Mouse (Mus musculus): Measurements from ENCODE around the gene Fscn1. TPM values are rescaled to one million over a fixed set of nuclear protein-coding genes. Genes with fewer than 3 reads are reported as not detected.
A peak's percentile ranks its signal among the peaks of the same experiment; 100 is the strongest.

Gene Fscn1
- polyA plus RNA-seq (2012; rRNA removed) = 27.1 and 27.3 TPM in 2 replicates

- no peaks in the 10 kb centered on the region for H3K36me3 ChIP-seq (ENCODE audit: control insufficient read depth, insufficient read depth, low read length)
- TF ChIP-seq CTCF (IDR thresholded peaks at IDR 0.05; ENCODE audit: control insufficient read depth, insufficient read depth, insufficient replicate concordance, low read depth, low read length) (no peak), POLR2A (IDR thresholded peaks at IDR 0.05; ENCODE audit: control insufficient read depth, low read depth, low read length) (0 out of 2 replicates have a peak, but pooled peaks have one; percentile 29)
- peaks cover 43% of the 10 kb centered on the region for H3K4me1 ChIP-seq (ENCODE audit: control insufficient read depth, insufficient read depth, low read length)
- no peaks in the 10 kb centered on the region for H3K27me3 ChIP-seq (ENCODE audit: control insufficient read depth, insufficient read depth, low read length)
- H3K27ac ChIP-seq (ENCODE audit: control insufficient read depth, insufficient read depth, low read depth, low read length) = no peak within 1 kb of the TSS
- peak within 1 kb of the TSS; percentile 75 for H3K4me3 ChIP-seq (ENCODE audit: control insufficient read depth, low read depth, low read length)
Measured at GRCm38 (mm10) chr5:142959576-142960556, at the start of gene Fscn1. Fscn1 (plus strand) TSS chr5:142960343.

- Histone ChIP-seq H3K36me3 (ENCODE audit: control insufficient read depth, insufficient read depth, low read length) (no peaks in the 10 kb centered on the region), H3K27me3 (ENCODE audit: control insufficient read depth, insufficient read depth, low read length) (no peaks in the 10 kb centered on the region), H3K4me1 (ENCODE audit: control insufficient read depth, insufficient read depth, low read length) (peaks cover 20% of the 10 kb centered on the region), H3K4me3 (ENCODE audit: control insufficient read depth, low read depth, low read length) (peak overlapping the region; percentile 34; the same call in 1 of the 2 replicates), H3K27ac (ENCODE audit: control insufficient read depth, insufficient read depth, low read depth, low read length) (peak overlapping the region; percentile 62; the same call in 1 of the 2 replicates)
- TF ChIP-seq CTCF (IDR thresholded peaks at IDR 0.05; ENCODE audit: control insufficient read depth, insufficient read depth, insufficient replicate concordance, low read depth, low read length) (no peak), POLR2A (IDR thresholded peaks at IDR 0.05; ENCODE audit: control insufficient read depth, low read depth, low read length) (peak; percentile 57; the same call in 1 of the 2 replicates)
Measured at GRCm38 (mm10) chr5:142911629-142912028, 48.5 kb upstream of the Fscn1 start.

- Histone ChIP-seq H3K36me3 (ENCODE audit: control insufficient read depth, insufficient read depth, low read length) (no peaks in the 10 kb centered on the region), H3K4me3 (ENCODE audit: control insufficient read depth, low read depth, low read length) (peak overlapping the region; percentile 28), H3K4me1 (ENCODE audit: control insufficient read depth, insufficient read depth, low read length) (peaks cover 17% of the 10 kb centered on the region), H3K27me3 (ENCODE audit: control insufficient read depth, insufficient read depth, low read length) (no peaks in the 10 kb centered on the region), H3K27ac (ENCODE audit: control insufficient read depth, insufficient read depth, low read depth, low read length) (no peak overlapping the region; the same call in 1 of the 2 replicates)
- TF ChIP-seq CTCF (IDR thresholded peaks at IDR 0.05; ENCODE audit: control insufficient read depth, insufficient read depth, insufficient replicate concordance, low read depth, low read length) (no peak), POLR2A (IDR thresholded peaks at IDR 0.05; ENCODE audit: control insufficient read depth, low read depth, low read length) (no peak)
Measured at GRCm38 (mm10) chr5:142912320-142912719, 47.8 kb upstream of the Fscn1 start.

GRCm38 (mm10) chr5:142912739-142913138 lies 47.4 kb upstream of the Fscn1 start:
- no peak overlapping the region; the same call in 1 of the 2 replicates for H3K4me3 ChIP-seq (ENCODE audit: control insufficient read depth, low read depth, low read length)
- TF ChIP-seq POLR2A (IDR thresholded peaks at IDR 0.05; ENCODE audit: control insufficient read depth, low read depth, low read length) (no peak), CTCF (IDR thresholded peaks at IDR 0.05; ENCODE audit: control insufficient read depth, insufficient read depth, insufficient replicate concordance, low read depth, low read length) (no peak)
- H3K36me3 ChIP-seq (ENCODE audit: control insufficient read depth, insufficient read depth, low read length) = no peaks in the 10 kb centered on the region
- H3K4me1 ChIP-seq (ENCODE audit: control insufficient read depth, insufficient read depth, low read length) = peaks cover 17% of the 10 kb centered on the region
- no peaks in the 10 kb centered on the region for H3K27me3 ChIP-seq (ENCODE audit: control insufficient read depth, insufficient read depth, low read length)
- no peak overlapping the region for H3K27ac ChIP-seq (ENCODE audit: control insufficient read depth, insufficient read depth, low read depth, low read length)

- H3K36me3 ChIP-seq (ENCODE audit: control insufficient read depth, insufficient read depth, low read length) = no peaks in the 10 kb centered on the region
- H3K27ac ChIP-seq (ENCODE audit: control insufficient read depth, insufficient read depth, low read depth, low read length) = no peak overlapping the region
- H3K4me3 ChIP-seq (ENCODE audit: control insufficient read depth, low read depth, low read length) = no peak overlapping the region
- TF ChIP-seq POLR2A (IDR thresholded peaks at IDR 0.05; ENCODE audit: control insufficient read depth, low read depth, low read length) (no peak), CTCF (IDR thresholded peaks at IDR 0.05; ENCODE audit: control insufficient read depth, insufficient read depth, insufficient replicate concordance, low read depth, low read length) (no peak)
- peaks cover 2% of the 10 kb centered on the region; the same call in 1 of the 2 replicates for H3K4me1 ChIP-seq (ENCODE audit: control insufficient read depth, insufficient read depth, low read length)
- H3K27me3 ChIP-seq (ENCODE audit: control insufficient read depth, insufficient read depth, low read length) = no peaks in the 10 kb centered on the region
Measured at GRCm38 (mm10) chr5:142915231-142915630, 44.9 kb upstream of the Fscn1 start.

GRCm38 (mm10) chr5:142916593-142916992 lies 43.5 kb upstream of the Fscn1 start:
- no peaks in the 10 kb centered on the region; the same call in 1 of the 2 replicates for H3K4me1 ChIP-seq (ENCODE audit: control insufficient read depth, insufficient read depth, low read length)
- H3K27ac ChIP-seq (ENCODE audit: control insufficient read depth, insufficient read depth, low read depth, low read length) = no peak overlapping the region
- TF ChIP-seq POLR2A (IDR thresholded peaks at IDR 0.05; ENCODE audit: control insufficient read depth, low read depth, low read length) (no peak), CTCF (IDR thresholded peaks at IDR 0.05; ENCODE audit: control insufficient read depth, insufficient read depth, insufficient replicate concordance, low read depth, low read length) (no peak)
- no peaks in the 10 kb centered on the region for H3K36me3 ChIP-seq (ENCODE audit: control insufficient read depth, insufficient read depth, low read length)
- H3K27me3 ChIP-seq (ENCODE audit: control insufficient read depth, insufficient read depth, low read length) = no peaks in the 10 kb centered on the region
- no peak overlapping the region for H3K4me3 ChIP-seq (ENCODE audit: control insufficient read depth, low read depth, low read length)

GRCm38 (mm10) chr5:142917402-142917801 lies 42.7 kb upstream of the Fscn1 start:
- TF ChIP-seq POLR2A (IDR thresholded peaks at IDR 0.05; ENCODE audit: control insufficient read depth, low read depth, low read length) (no peak), CTCF (IDR thresholded peaks at IDR 0.05; ENCODE audit: control insufficient read depth, insufficient read depth, insufficient replicate concordance, low read depth, low read length) (no peak)
- Histone ChIP-seq H3K36me3 (ENCODE audit: control insufficient read depth, insufficient read depth, low read length) (no peaks in the 10 kb centered on the region), H3K27ac (ENCODE audit: control insufficient read depth, insufficient read depth, low read depth, low read length) (no peak overlapping the region), H3K4me1 (ENCODE audit: control insufficient read depth, insufficient read depth, low read length) (no peaks in the 10 kb centered on the region; the same call in 1 of the 2 replicates), H3K4me3 (ENCODE audit: control insufficient read depth, low read depth, low read length) (no peak overlapping the region), H3K27me3 (ENCODE audit: control insufficient read depth, insufficient read depth, low read length) (no peaks in the 10 kb centered on the region)
